Mouse (Mus musculus) CH12F3 (cell line): Measurements from ENCODE around the gene Mllt10.

ENCODE experiments used
- in situ Hi-C: fragments of 300-500 bp; cut with MboI; formaldehyde crosslinking; loops from 2 replicates; pipeline ENCODE4 v1.14.3; 2020; ENCODE audit warnings: low sequenced_read_pairs

Gene Mllt10

GRCm38 (mm10) chr2:18055016-18055928 lies at the start of gene Mllt10:
Gene Mllt10 (plus strand): TSS chr2:18055237.
- in situ Hi-C loops = no loop called here

DNA sequence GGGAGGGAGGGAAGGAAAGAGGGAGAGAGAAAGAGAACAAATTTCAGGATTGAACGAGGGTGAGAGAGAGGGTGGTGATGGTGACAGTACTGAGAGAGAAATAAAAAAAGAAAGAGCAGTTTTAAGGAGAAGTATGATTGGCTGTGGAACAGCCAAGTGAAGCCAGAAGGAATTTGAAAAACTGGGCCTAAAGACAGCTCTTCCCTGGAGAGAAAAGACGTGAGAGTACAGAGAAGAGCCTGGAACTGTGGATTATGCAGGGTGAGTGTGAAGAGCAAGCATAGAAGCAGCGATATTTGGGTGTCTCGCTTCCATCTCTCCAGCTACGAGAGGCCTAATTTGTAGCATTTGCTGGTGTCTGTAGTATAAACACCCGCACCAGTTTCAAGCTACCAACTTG lies 43.8 kb upstream of the Mllt10 start:
- in situ Hi-C loops = no loop called here

DNA sequence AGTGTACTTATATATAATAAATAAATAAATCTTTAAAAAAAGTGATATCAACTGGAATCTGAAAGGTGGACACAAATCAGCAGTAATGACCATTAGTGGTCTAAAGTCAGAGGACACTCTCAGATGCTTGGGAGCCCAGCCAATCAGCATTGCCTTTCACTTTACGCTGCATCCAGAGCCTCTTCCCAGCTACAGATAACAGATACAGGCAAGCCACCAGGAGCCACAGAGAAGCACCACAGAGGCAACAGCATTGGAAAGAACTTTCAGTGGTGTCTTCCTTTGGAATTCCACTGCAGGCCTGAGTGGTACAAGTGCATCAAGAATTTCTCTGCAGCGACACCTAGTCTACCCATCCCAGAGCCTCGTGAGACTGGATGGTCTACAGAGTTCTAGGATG lies 42.2 kb upstream of the Mllt10 start:
- in situ Hi-C loops = no loop called here

DNA sequence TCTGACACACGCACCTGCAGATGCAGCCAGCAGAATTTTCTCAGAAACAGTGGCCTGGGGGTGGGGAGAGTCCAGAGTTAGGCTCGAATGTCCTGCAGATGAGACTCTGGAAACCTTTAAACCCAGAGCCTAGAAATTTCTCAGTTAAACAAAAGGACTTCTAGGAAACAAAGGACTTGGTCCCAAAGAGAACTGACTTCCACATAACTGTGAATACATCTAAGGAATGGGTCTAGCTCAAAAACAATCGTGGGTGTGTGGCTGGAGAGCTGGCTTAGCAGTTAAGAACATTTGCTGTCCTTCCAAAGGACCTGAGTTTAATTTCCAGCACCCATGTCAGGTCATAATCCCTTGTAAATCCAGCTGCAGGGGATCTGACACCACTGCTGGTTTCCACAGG lies 39.5 kb upstream of the Mllt10 start:
- in situ Hi-C loops = no loop called here

GRCm38 (mm10) chr2:18016639-18017038 lies 38.4 kb upstream of the Mllt10 start:
- in situ Hi-C loops = no loop called here

DNA sequence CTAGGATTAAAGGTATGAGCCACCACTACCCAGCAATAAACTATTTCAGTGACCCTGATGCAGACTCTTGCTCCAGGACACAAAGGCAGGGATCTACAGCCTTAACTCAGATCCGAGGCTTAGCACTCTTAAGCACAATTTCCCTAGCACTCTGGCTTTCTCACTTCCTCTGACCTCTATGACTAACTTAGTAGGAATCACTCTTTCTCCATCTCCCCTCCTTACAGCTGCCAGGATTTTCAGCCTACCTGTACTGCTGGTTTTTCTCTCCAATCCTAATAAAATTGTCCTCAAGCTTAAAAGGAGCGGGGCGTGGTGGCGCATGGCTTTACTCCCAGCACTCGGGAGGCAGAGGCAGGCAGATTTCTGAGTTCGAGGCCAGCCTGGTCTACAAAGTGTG lies 37.7 kb upstream of the Mllt10 start:
- in situ Hi-C loops = no loop called here

DNA sequence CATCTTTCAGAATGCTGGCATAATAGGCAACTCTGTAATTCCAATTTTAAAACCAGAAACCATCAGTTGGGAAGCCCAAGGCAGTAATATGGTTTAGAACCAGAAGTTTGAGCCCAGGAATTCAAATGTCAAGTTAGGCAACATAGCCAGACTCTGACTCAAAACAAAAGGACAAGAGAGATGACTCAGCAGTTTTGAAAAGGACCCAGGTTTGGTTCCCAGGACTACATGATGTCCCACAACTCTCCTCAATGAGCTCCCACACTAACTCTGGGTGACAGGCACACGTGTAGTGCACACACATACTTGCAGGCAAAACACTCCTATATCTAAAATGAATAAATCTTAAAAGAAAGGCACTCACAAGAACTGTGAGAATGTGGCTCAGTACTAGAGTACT lies 35.9 kb upstream of the Mllt10 start:
- in situ Hi-C loops = no loop called here

DNA sequence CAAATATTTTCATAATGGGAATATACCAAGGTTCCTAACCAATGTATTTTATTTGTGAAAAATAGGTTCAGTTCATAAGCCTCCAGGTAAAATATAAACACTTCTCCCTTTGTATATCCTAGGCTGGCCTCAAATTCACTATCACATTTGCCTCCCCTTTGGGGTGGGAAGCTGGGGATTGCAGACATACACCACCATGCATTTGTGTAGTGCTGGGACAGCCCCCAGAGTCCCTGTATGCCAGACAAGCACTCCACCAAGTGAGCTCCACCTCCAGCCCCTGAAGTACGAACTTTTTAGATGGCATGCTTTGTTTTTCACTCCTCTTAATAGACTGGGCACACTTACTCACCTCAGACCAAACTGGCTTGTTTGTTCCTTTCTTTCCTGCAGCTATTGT lies 32.2 kb upstream of the Mllt10 start:
- in situ Hi-C loops = no loop called here

- in situ Hi-C loops = no loop called here
Observed at GRCm38 (mm10) chr2:18025116-18025515, 29.9 kb upstream of the Mllt10 start.

- in situ Hi-C loops = no loop called here
Observed at GRCm38 (mm10) chr2:18025781-18026115, 29.3 kb upstream of the Mllt10 start.

GRCm38 (mm10) chr2:18026116-18026947 lies 28.7 kb upstream of the Mllt10 start:
- in situ Hi-C loops = no loop called here

DNA sequence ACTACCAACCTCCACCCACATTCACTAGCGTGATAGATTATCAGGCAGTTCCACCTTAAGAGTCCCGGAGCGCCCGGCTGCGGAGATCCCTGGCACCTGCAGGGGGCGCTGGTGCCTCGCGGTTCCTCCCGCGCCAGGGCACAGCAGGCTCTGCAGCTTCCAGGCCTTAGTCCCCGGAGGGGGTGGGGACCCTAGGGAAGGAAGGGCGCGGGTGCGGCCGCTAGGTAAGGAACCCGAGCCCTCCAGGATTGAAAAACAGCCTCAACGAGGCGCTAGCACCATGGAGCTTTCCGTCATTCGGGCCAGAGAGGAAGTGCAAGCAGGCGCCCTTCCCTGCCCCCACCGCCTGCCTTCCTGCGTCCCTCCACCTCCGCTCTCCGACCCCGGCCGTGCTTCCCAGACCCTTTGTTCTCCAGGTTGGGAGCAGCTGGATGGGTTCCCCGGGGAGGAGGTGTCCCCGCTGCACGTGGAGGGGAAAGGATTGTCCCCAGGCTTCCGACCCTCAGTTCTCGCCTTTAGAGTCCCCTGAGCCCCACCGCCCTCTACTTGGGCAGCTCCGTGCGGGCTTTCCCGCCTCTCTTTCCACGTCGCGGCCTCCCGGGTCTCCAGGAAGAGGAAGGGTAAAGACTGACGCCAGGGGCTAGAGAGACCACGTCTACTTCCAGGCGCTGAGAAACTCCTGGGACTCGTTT lies 27.4 kb upstream of the Mllt10 start:
- in situ Hi-C loops = no loop called here

DNA sequence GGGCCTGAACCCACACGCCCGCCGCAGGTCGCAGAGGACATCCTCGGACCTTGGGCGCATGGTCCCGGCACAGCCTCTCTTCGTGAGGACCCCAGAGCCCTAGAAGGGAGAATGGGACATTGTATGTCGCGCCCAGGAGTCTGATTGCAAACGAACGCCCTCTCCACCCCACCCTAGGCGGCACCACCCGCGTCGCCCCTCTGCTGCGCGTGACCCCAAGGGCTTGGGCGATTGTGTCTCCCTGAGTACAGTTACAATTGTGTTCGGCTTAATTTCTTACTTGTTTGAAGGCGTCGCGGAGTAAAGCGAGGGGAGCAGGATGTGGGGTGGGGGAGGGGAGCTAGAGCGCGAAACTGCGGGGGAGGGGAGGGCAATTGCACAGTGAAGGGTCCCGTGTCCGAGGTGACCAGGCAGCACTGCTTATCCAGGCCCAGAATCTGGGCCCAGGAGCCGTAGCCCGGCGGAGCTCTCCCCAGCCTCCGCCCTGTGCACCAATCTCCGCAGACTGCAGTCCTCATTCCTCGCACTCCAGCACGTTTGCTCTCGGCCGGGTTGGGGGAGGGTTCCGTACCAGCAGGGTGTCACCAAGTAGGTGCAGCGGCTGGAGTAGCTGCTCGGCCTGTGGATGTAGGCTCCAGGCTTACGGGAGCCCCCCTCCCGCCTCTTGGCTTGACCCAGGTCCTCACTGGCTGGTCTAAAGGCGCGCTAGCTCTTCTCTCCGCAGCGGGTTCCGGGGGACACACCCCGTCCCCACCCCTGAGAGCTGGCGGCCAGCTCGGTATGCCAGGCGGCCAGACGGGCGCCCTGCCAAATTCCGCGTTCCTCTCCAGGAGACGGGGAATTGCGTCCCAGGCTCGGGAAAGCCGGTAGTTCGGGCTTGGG lies 26.7 kb upstream of the Mllt10 start:
- in situ Hi-C loops = no loop called here

GRCm38 (mm10) chr2:18029656-18030055 lies 25.4 kb upstream of the Mllt10 start:
- in situ Hi-C loops = no loop called here

GRCm38 (mm10) chr2:18030581-18030980 lies 24.5 kb upstream of the Mllt10 start:
- in situ Hi-C loops = no loop called here

- in situ Hi-C loops = no loop called here
Observed at GRCm38 (mm10) chr2:18031271-18031821, 23.7 kb upstream of the Mllt10 start.

DNA sequence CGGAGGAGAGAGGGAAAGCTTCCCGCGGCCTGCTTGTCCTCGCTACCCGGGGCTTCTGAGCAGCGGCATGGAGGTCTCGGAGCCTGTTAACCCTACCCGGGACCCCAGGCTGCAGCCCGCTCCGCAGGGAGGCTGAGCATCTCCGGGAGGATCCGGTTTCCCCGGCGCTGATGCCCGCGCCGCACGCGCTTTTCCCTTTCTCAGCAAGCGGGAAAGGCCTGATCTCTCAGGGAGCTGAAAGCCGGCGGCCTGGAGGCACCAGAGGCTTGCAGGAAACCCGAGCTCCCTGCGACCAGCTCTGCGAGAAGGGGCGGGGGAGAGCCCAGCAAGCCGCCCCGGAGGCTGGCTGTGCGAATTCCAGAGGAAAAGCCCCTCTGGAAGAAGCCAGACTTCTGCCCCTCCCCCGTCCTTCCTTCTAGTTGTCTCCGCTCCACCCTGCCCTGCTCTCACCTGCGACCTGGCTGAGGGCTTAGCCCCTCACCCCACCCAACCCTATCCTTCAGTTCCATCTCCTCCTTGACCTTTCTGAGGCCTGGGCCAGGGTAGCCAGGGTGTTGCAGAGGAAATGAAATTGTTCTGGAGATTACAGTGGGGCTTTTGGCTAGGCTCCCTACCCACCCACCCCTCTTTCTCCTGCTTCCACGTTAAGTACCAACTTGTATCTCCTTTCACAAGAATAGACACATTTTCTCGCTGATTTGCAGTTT lies 23.1 kb upstream of the Mllt10 start:
- in situ Hi-C loops = no loop called here

DNA sequence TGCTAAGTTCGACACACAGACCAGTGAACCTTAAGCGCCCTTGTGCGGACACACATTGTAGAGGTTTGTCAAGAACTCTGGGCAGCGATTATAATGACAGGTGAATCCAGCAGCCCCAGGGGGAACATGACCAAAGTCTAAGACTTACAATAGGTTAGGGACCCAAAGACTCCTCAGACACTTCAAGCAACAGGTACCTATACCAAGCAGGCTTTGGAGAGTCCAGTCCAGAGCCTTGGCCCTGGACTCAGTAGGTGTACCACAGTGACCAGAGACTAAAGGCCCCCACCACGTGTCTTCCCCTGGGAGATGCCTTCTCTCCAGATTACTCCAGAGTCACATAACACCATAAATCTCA lies 22.5 kb upstream of the Mllt10 start:
- in situ Hi-C loops = no loop called here
